Mouse (Mus musculus): ENCODE measurements at regions not wholly inside any gene's neighbourhood (a gene's known extent, or its start where the extent isn't known, plus 50 kb on each side); places are given as distances from the start of the nearest gene placed in this dataset.

DNA sequence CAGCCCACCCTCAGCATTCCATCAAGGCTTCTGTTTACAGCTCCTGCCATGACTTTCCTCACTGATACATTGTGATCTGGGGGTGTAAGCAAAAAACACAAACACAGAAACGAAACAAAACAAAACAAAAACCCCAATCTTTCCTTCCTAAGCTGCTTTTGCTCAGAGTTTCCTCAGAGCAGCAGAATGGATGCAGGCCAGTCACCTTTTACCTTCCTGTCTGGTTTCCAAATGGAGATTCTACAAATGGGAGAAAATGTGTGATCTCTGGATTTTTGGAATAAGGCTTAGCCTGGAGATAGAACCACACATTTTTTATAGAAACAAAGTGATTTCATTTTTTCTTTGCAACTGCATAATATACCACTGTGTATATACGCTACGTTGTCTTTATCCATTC lies 204.8 kb downstream of the Plk2 start:
- no peak for TF ChIP-seq CTCF (IDR thresholded peaks at IDR 0.05; ENCODE audit: insufficient read depth, low read depth, low read length)
- TF ChIP-seq POLR2A (IDR thresholded peaks at IDR 0.05; ENCODE audit: insufficient read depth, low read depth, low read length): no peak

DNA sequence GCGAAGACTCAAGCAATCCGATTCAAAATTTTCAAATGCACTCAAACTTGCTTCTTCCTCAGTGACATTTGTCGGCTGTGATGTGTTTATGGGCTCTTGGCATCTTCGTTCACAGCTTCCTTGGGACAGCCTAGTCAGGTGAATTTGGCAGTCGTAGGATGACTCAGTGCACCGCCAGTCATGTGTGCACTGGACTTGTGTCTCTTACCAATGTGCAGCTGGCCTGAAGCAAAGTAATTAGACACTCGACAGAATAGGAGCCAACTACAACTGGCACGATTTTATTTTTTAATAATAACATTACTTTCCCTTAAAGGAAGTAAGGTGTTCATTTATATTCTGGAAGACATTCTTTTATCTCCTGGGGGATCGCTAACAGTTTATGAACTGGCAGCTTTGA lies 205.5 kb downstream of the Plk2 start:
- 87% methylated on average over 9 of the region's 9 CpGs for WGBS
- no peak overlapping the region for H3K27ac ChIP-seq (ENCODE audit: insufficient read depth, low read depth, low read length)

More for the DNA sequence above, 204.8 kb downstream of the Plk2 start:
- H3K27ac ChIP-seq (ENCODE audit: insufficient read depth, low read depth, low read length): no peak overlapping the region
- H3K4me3 ChIP-seq (ENCODE audit: insufficient read depth, low read depth, low read length): no peak overlapping the region
- 88% methylated on average over 3 of the region's 3 CpGs for WGBS
- no peaks in the 10 kb centered on the region for H3K4me1 ChIP-seq (ENCODE audit: control insufficient read depth, insufficient read depth, low read length)

DNA sequence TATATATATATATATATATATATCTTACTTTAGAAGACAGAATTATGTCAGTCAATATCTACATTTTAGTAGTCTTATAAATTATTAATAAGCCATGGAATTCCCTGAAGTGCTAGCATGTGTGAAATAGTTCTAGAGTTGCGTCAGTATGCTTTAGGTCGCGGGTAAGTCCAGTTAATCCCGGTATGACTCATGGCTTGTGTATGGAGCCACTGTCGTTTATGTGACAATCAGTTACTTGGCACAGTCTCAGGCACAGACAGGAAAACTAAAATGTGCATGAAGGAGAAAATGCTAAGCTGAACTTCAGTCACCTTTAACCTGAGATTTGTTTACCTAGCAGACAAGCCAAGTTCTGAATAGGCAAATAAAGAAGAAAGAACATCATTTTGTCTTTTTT lies 206.5 kb downstream of the Plk2 start:
- H3K4me1 ChIP-seq (ENCODE audit: control insufficient read depth, insufficient read depth, low read length): no peaks in the 10 kb centered on the region
- no peak for TF ChIP-seq POLR2A (IDR thresholded peaks at IDR 0.05; ENCODE audit: insufficient read depth, low read depth, low read length)
- no peak for TF ChIP-seq CTCF (IDR thresholded peaks at IDR 0.05; ENCODE audit: insufficient read depth, low read depth, low read length)
- no peak overlapping the region for H3K27ac ChIP-seq (ENCODE audit: insufficient read depth, low read depth, low read length)
- no peak overlapping the region for H3K4me3 ChIP-seq (ENCODE audit: insufficient read depth, low read depth, low read length)
- 64% methylated on average over 5 of the region's 5 CpGs for WGBS

More for the DNA sequence above, 205.5 kb downstream of the Plk2 start:
- no peak overlapping the region for H3K4me3 ChIP-seq (ENCODE audit: insufficient read depth, low read depth, low read length)
- H3K4me1 ChIP-seq (ENCODE audit: control insufficient read depth, insufficient read depth, low read length): no peaks in the 10 kb centered on the region
- TF ChIP-seq POLR2A (IDR thresholded peaks at IDR 0.05; ENCODE audit: insufficient read depth, low read depth, low read length): no peak
- TF ChIP-seq CTCF (IDR thresholded peaks at IDR 0.05; ENCODE audit: insufficient read depth, low read depth, low read length): no peak

DNA sequence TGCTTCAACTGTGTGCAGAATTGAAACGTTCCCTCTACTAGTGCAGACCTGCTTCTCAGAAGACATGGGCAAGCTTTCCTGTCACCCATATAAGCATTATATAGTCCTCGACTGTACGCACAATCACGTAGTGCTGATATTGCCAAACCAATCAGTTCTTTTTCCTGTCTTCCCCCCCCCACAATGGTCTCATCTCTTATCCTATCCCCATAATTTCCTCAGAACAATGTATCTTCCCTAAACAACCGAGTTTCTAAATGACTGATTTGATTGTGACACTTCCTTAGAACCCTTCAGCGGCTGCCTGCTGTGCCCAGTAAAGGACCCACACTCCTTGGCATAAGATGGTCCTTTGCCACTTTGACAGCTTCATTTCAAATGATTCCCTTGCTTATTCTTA lies 207.0 kb downstream of the Plk2 start:
- 86% methylated on average over 6 of the region's 6 CpGs for WGBS
- no peak overlapping the region for H3K4me3 ChIP-seq (ENCODE audit: insufficient read depth, low read depth, low read length)
- no peak overlapping the region for H3K27ac ChIP-seq (ENCODE audit: insufficient read depth, low read depth, low read length)
- TF ChIP-seq POLR2A (IDR thresholded peaks at IDR 0.05; ENCODE audit: insufficient read depth, low read depth, low read length): no peak
- TF ChIP-seq CTCF (IDR thresholded peaks at IDR 0.05; ENCODE audit: insufficient read depth, low read depth, low read length): no peak
- no peaks in the 10 kb centered on the region for H3K4me1 ChIP-seq (ENCODE audit: control insufficient read depth, insufficient read depth, low read length)

DNA sequence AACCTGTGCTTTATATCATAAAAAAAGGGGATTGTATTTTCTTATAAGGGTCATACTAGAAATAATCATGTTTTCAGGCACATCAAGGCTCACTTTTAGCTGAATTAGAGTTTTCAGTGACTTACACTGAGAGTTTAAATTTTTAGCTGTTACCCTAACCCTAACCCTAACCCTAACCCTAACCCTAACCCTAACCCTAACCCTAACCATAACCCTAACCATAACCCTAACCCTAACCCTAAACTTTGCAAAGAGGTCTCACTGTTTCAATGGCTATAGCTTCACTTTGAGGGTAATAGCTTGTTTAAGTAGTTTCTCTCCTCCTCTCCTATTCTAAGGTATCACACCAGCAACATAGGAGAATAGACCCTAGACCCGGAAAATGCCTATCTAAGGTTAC lies 208.0 kb downstream of the Plk2 start:
- H3K4me3 ChIP-seq (ENCODE audit: insufficient read depth, low read depth, low read length): no peak overlapping the region
- WGBS: 94% methylated on average over 1 of the region's 1 CpGs

DNA sequence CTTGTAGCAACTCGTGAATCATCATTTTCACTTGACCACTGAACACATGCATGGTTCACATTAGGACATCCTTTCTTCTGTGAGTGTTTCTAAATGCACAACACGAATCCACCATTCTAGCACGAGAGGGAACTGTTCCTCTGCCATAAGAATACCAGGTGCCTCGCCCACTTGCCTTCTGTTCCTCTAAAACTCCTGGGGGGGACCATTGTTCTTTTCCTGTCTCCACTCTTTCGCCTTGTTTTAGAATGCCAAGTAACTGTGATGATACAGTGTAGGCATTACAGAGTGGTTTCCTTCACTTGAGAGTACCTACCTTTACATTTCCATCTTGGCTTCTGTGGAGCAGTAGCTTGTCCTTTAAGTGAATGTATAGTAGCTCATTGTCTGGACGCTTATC lies 224.2 kb downstream of the Plk2 start:
- no peak for TF ChIP-seq CTCF (IDR thresholded peaks at IDR 0.05; ENCODE audit: insufficient read depth, low read depth, low read length)
- TF ChIP-seq POLR2A (IDR thresholded peaks at IDR 0.05; ENCODE audit: insufficient read depth, low read depth, low read length): no peak
- Histone ChIP-seq H3K27ac (ENCODE audit: insufficient read depth, low read depth, low read length) (no peak overlapping the region), H3K4me1 (ENCODE audit: control insufficient read depth, insufficient read depth, low read length) (no peaks in the 10 kb centered on the region), H3K4me3 (ENCODE audit: insufficient read depth, low read depth, low read length) (no peak overlapping the region)
- WGBS: 86% methylated on average over 6 of the region's 6 CpGs

More for the DNA sequence above, 208.0 kb downstream of the Plk2 start:
- H3K27ac ChIP-seq (ENCODE audit: insufficient read depth, low read depth, low read length): no peak overlapping the region
- H3K4me1 ChIP-seq (ENCODE audit: control insufficient read depth, insufficient read depth, low read length): no peaks in the 10 kb centered on the region
- TF ChIP-seq POLR2A (IDR thresholded peaks at IDR 0.05; ENCODE audit: insufficient read depth, low read depth, low read length): no peak
- TF ChIP-seq CTCF (IDR thresholded peaks at IDR 0.05; ENCODE audit: insufficient read depth, low read depth, low read length): no peak

DNA sequence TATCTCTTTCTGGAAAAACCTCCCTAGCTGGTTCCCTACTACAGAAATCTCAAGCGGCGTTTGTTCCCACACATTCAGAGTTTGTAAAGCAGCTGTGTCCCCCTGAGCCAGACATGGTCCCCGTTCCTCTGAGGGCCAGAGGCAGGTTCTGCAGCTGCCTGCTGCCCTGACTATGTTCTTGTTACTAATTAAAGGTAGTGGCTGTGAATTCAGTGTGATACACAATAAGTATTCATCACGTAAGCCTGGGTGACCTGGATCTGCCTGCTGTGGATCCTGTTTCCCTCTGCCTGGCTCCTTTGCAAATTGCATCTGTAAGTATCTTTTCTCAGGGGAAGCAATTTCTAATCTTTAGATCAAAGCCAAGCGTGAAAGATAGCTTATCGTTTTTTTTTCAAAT lies 232.3 kb downstream of the Plk2 start:
- peak overlapping the region; percentile 10; the same call in 1 of the 2 replicates for H3K4me3 ChIP-seq (ENCODE audit: insufficient read depth, low read depth, low read length)
- H3K4me1 ChIP-seq (ENCODE audit: control insufficient read depth, insufficient read depth, low read length): peaks cover 9% of the 10 kb centered on the region
- 30% methylated on average over 6 of the region's 6 CpGs for WGBS
- peak overlapping the region; percentile 97 for H3K27ac ChIP-seq (ENCODE audit: insufficient read depth, low read depth, low read length)
- no peak for TF ChIP-seq POLR2A (IDR thresholded peaks at IDR 0.05; ENCODE audit: insufficient read depth, low read depth, low read length)
- no peak for TF ChIP-seq CTCF (IDR thresholded peaks at IDR 0.05; ENCODE audit: insufficient read depth, low read depth, low read length)

DNA sequence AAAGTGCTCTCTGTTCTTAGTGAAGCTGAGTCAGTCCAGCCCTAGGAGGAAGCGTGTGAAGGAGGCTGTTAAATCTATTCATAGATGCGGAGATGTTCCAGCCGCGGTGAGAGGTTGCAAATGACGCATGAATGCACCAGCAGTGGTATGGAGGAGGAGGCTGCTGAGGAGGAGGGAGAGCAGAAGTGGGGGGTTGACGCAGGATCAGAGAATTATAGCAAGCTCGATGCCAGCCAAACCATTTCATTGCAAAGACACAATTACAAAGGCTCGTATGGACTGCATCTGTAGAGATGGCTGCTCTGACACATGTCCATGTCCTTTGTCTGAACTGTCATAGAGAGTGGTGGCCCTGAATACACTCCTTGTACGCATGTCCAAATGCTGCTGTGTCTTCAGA lies 232.9 kb downstream of the Plk2 start:
- peak overlapping the region; percentile 97 for H3K27ac ChIP-seq (ENCODE audit: insufficient read depth, low read depth, low read length)
- H3K4me3 ChIP-seq (ENCODE audit: insufficient read depth, low read depth, low read length): no peak overlapping the region
- TF ChIP-seq POLR2A (IDR thresholded peaks at IDR 0.05; ENCODE audit: insufficient read depth, low read depth, low read length): no peak
- peaks cover 9% of the 10 kb centered on the region for H3K4me1 ChIP-seq (ENCODE audit: control insufficient read depth, insufficient read depth, low read length)
- WGBS: 35% methylated on average over 9 of the region's 9 CpGs

DNA sequence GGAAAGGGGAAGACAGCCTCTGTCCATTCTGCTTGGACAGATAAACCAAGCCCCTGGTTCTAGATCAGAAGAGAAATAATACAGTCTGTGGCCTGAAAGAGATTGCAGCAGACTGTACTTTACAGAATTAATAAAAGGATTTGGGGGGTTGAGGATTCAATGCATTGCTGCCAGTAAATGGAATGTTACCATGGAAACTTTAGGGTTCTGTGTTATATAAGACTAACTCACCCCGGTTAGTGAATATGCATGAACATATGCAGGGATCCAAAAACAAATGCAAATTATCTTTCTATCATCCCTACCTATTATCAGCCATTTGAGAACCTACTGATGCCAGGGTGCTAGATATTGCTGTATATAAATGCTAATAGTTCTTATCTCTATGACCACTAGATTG lies 233.4 kb downstream of the Plk2 start:
- TF ChIP-seq POLR2A (IDR thresholded peaks at IDR 0.05; ENCODE audit: insufficient read depth, low read depth, low read length): no peak
- no peak for TF ChIP-seq CTCF (IDR thresholded peaks at IDR 0.05; ENCODE audit: insufficient read depth, low read depth, low read length)
- 37% methylated on average over 1 of the region's 1 CpGs for WGBS
- peaks cover 9% of the 10 kb centered on the region for H3K4me1 ChIP-seq (ENCODE audit: control insufficient read depth, insufficient read depth, low read length)
- H3K27ac ChIP-seq (ENCODE audit: insufficient read depth, low read depth, low read length): peak overlapping the region; percentile 97
- no peak overlapping the region for H3K4me3 ChIP-seq (ENCODE audit: insufficient read depth, low read depth, low read length)

DNA sequence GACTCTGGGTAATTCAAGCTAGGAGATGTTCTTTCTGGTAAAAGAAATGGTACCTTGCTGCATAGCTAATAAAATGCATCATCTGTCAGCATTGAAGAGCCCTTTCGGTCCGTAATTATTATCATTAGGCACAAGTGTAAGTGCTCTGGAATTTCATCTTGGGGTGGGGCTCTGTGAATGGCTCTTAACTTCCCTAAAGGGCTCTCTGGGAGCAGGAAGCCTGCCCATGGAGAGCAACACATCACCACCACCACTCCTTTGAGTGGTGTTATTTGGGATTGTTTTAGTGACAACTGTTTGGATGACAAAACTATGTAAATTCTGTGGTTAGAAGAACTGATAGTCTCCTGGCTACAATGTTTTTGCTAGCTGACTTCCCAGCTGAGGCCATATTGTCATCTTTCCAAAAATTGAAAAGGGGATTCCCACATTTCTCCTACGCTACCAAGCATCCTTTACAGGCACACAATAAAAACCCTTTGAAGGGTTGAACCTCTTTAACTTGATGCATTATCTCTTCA lies 238.5 kb downstream of the Plk2 start:
- no peak overlapping the region for H3K27ac ChIP-seq (ENCODE audit: insufficient read depth, low read depth, low read length)
- peaks cover 2% of the 10 kb centered on the region; the same call in 1 of the 2 replicates for H3K4me1 ChIP-seq (ENCODE audit: control insufficient read depth, insufficient read depth, low read length)
- TF ChIP-seq POLR2A (IDR thresholded peaks at IDR 0.05; ENCODE audit: insufficient read depth, low read depth, low read length) (no peak), CTCF (IDR thresholded peaks at IDR 0.05; ENCODE audit: insufficient read depth, low read depth, low read length) (no peak)
- no peak overlapping the region for H3K4me3 ChIP-seq (ENCODE audit: insufficient read depth, low read depth, low read length)
- 88% methylated on average over 3 of the region's 3 CpGs for WGBS
